Mouse (Mus musculus): ENCODE data around the gene 9330161L09Rik. TPM values are rescaled to one million over a fixed set of nuclear protein-coding genes. Genes with fewer than 3 reads are reported as not detected.

Gene 9330161L09Rik
- polyA plus RNA-seq, 1 experiment from 2014 or later, result 0.21 TPM

- H3K27ac ChIP-seq, result no peak overlapping the region
- H3K4me1 ChIP-seq, result no peaks in the 10 kb centered on the region
- no peak overlapping the region for H3K4me3 ChIP-seq (replicated peaks)
- WGBS, result 70% methylated on average over 8 of the region's 8 CpGs
- H3K27me3 ChIP-seq, result no peaks in the 10 kb centered on the region
- no peak overlapping the region for H3K4me2 ChIP-seq
- H3K36me3 ChIP-seq, result no peaks in the 10 kb centered on the region
- no peaks in the 10 kb centered on the region for H3K9me3 ChIP-seq (replicated peaks)
- no peak overlapping the region for H3K9ac ChIP-seq
- no peak for ATAC-seq (replicated peaks; ENCODE audit: low FRiP score)
Measured at GRCm38 (mm10) chr12:103360812-103361211, 46.8 kb downstream of the 9330161L09Rik start.

DNA sequence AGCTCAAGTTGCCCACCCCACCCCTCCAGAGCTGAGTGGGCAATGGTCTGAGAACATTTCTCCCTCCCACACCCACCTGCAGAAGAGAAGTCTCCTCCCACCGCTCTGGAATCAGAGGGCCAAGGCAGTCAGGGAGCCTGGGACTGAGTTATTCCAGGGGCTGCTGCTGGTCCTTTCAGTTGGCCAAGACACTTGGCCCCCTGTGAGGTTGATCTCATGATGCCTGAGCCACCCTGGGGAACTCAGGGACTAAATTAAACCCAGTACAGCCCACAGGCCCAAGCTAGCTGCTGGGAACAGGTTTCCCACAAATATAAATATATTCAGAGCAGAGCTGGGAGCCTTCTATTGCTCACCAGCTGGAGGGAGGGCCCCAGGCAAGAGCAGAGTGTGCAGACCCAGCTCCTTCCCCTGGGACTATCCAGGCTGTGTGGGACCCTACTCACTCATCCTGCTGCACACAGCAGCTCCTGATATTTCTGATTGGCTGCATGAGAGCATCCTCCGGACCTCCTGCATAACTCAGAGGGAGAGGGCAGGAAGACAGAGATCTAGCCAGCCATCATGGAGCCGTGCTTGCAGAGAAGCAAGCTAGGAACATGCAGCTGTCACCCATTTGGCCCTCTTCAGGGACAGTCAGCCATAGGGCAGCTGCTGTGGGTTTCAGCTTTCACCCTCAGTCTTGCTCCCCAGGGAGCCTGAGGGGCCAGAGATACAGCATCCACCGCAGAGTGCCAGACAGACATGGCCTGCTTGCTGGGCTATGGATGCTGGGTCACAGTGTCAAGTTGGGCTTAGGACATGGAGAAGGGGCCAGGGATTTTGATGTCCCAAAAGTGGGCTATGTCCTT lies 48.4 kb downstream of the 9330161L09Rik start:
- no peak for ATAC-seq (replicated peaks; ENCODE audit: low FRiP score)
- H3K36me3 ChIP-seq, result no peaks in the 10 kb centered on the region
- no peak overlapping the region for H3K4me3 ChIP-seq (replicated peaks)
- no peak overlapping the region for H3K9ac ChIP-seq
- H3K27me3 ChIP-seq, result peaks cover 4% of the 10 kb centered on the region; the same call in 1 of the 2 replicates
- H3K27ac ChIP-seq, result no peak overlapping the region
- no peaks in the 10 kb centered on the region for H3K9me3 ChIP-seq (replicated peaks)
- no peak overlapping the region for H3K4me2 ChIP-seq
- WGBS, result 21% methylated on average over 4 of the region's 4 CpGs
- H3K4me1 ChIP-seq, result no peaks in the 10 kb centered on the region

- no peak overlapping the region for H3K4me2 ChIP-seq
- H3K27me3 ChIP-seq, result peaks cover 4% of the 10 kb centered on the region; the same call in 1 of the 2 replicates
- 78% methylated on average over 8 of the region's 8 CpGs for WGBS
- no peak overlapping the region for H3K27ac ChIP-seq
- ATAC-seq (replicated peaks; ENCODE audit: low FRiP score), result no peak
- no peak overlapping the region for H3K9ac ChIP-seq
- no peaks in the 10 kb centered on the region for H3K36me3 ChIP-seq
- no peak overlapping the region for H3K4me3 ChIP-seq (replicated peaks)
- H3K9me3 ChIP-seq (replicated peaks), result no peaks in the 10 kb centered on the region
- no peaks in the 10 kb centered on the region for H3K4me1 ChIP-seq
Measured at GRCm38 (mm10) chr12:103358216-103358615, 49.4 kb downstream of the 9330161L09Rik start.

Other genes with a start within 250 kb of the 9330161L09Rik start
- 0.62 and 1.2 TPM in 2 replicates for gene Prima1, start 165.7 kb downstream of the 9330161L09Rik start, polyA plus RNA-seq (2015; fragmentation: Nextera tagmentation; extraction: Ambion mirVana)
- not detected in 2 replicates for gene Fam181a, start 96.8 kb downstream of the 9330161L09Rik start, polyA plus RNA-seq (2015; fragmentation: Nextera tagmentation; extraction: Ambion mirVana)
- gene Asb2, start 51.8 kb downstream of the 9330161L09Rik start, polyA plus RNA-seq (2015; fragmentation: Nextera tagmentation; extraction: Ambion mirVana), result 3.2 and 5.2 TPM in 2 replicates
- 7.5 and 7.6 TPM in 2 replicates for gene Otub2, start 19.1 kb downstream of the 9330161L09Rik start, polyA plus RNA-seq (2015; fragmentation: Nextera tagmentation; extraction: Ambion mirVana)
- 96.4 and 105 TPM in 2 replicates for gene Ddx24, start 18.0 kb upstream of the 9330161L09Rik start, polyA plus RNA-seq (2015; fragmentation: Nextera tagmentation; extraction: Ambion mirVana)
- gene Ifi27, start 26.4 kb upstream of the 9330161L09Rik start, polyA plus RNA-seq (2015; fragmentation: Nextera tagmentation; extraction: Ambion mirVana), result 28.3 and 35.4 TPM in 2 replicates
- 11.1 and 11.2 TPM in 2 replicates for gene Ifi27l2a, start 35.9 kb upstream of the 9330161L09Rik start, polyA plus RNA-seq (2015; fragmentation: Nextera tagmentation; extraction: Ambion mirVana)
- gene Ifi27l2b, start 49.4 kb upstream of the 9330161L09Rik start, polyA plus RNA-seq (2015; fragmentation: Nextera tagmentation; extraction: Ambion mirVana), result 0.21 TPM in 1 of 2 replicates, not detected in the other
- 1.0 and 1.7 TPM in 2 replicates for gene Ppp4r4, start 124.5 kb upstream of the 9330161L09Rik start, polyA plus RNA-seq (2015; fragmentation: Nextera tagmentation; extraction: Ambion mirVana)
- gene Serpina10, start 223.6 kb upstream of the 9330161L09Rik start, polyA plus RNA-seq (2015; fragmentation: Nextera tagmentation; extraction: Ambion mirVana), result 1.1 and 1.4 TPM in 2 replicates
- 11.9 and 29.8 TPM in 2 replicates for gene Serpina6, start 249.4 kb upstream of the 9330161L09Rik start, polyA plus RNA-seq (2015; fragmentation: Nextera tagmentation; extraction: Ambion mirVana)